Mouse (Mus musculus) MN1 (cell line): Measurements from ENCODE around the gene Fign.

Source experiments
- DNase-seq: peaks from one replicate; pipeline ENCODE4 v3.0.0-alpha.2; 2016; ENCODE audit warnings: low spot score

Fign gene

DNA sequence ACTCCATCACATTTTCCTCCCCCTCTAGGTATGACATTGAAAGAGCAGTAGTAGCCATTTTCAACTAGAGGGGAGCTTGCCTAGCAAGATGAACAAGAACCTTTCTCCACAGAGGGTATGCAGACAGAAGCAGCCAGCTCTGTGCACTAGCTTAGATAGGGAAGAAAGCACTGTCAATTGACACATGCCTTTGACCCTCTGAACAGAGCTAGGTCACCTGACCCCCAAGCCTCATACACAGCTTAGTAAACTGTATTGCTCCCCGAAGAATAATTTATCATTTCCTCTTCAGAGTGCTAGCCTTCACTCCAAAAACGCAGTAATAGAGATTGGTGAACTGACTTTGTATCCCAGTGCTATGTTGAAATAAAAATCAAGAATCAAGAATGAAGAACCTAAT, 49.7 kb downstream of the Fign start:
- no peak for DNase-seq

DNA sequence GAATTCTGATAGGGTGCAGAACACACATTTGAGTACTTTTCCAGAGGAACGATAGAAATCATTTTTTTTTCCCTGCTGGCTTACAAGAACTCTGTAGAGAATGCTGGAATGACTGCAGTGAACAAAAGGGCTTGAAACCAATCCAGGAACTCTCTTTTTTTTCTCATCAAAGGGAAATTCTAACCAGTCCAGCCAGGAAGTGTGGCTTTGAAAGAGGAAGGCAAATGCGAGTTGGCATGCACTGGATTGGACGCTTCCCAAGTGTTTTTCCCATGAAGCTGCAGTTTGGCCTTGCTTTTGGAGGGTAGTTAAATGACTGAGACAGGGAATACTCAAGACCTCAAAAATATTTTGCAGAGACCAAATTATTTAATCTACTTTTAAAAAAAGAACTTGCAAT, 54.7 kb downstream of the Fign start:
- no peak for DNase-seq

DNA sequence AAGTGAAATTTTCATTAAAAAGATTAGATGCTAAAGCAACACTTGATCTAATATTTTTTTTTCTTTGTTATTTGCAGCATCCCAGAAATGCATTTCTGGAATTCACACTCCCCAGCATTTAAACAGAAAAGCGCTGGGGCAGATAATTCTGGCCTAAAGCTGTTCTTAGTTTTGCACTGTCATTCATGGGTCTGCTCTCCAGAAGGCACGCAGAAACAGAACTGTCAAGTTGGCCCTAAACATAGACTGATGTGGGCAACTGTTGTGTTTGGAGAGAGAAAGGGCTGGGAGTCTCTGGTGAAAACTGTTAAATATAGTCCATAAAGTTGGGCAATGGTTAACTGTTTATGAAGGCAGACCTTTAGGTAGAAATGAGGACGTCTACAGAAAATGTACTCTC, 62.4 kb downstream of the Fign start:
- DNase-seq, result no peak

DNA sequence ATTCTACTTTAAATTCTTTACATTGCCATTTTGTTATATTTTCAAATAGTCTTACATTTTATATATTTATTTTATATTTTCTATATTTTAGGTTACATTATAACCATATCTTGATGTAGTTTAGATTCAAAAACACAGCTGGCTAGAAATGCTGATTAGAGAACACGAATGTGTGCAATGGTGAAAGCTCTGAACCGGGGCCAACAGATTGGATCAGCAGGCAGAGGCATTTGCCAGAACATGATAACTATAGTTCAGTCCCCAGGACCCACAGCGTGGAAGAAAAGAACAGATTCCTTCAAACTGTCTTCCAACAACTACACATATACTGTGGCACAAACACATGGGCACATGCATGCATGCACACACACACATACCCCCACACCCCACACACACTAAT, 64.0 kb downstream of the Fign start:
- DNase-seq, result no peak

DNA sequence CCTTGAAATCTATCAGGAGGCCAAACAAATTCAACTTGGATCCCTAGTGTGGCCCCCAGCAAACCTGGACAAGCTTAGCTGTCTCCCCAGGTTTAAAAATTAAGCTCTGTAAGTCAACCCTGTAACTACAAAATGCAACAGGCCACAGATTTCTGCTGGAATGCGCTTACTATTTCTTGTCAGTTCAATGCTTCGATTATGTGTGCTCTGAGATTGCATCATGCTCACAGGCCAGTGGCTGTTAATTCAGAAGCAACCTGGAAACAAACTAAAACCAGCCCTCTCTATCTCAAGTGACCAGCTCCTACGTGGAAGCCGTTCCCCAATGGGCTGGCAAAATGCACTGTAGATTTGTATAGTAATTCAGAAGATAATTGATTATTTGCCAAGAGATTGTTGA, 71.9 kb downstream of the Fign start:
- peak; percentile 16 for DNase-seq

DNA sequence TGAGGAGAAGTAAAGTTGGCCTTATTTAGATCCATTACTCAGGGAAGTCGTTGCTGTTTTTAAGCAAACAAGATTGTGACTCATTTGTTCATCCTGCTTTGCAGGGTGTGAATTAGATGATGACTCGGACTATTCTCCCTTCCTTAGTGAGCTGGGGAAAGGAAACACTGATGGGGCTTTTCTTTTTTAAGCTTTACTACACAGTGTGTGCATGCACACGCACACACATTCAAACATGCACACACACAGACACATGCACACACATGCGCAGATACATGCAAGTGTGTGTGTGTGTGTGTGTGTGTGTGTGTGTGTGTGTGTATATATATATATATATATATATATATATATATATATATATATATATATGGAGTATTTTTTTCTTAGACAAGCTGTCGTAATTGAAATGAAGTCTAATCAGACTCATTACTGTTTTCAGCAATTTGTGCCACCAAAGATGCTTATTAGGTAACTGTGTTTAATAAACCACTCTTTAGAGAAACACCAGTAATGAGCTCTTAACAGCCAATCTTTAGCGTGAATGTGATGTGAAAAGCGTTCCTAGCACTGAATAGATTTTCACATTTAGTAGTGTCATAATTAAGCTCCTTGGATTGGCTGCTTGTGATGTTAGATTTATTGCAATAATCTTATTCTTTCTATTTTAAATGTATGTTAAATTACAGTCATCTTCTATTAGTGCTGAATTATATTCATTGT, 103.4 kb downstream of the Fign start:
- DNase-seq, result no peak

DNA sequence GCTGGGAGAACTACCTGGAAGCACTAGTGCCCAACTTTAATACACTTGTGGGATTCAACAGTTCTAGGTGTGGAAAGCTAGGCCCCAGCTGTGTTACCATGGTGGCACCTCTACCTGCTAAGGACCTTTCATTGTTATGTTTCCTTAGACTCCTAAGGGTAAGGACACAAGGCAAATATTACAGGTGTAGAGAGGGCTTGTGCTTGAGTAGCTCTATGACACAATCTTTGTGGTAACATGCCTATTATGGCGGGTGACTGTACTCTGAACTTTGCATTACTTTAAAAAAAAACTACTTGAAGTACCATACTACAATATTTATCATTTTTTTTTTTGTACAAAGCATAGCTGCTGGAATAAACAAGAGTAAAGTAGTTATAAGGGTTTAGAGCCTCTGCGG, 112.4 kb downstream of the Fign start:
- DNase-seq, result no peak

DNA sequence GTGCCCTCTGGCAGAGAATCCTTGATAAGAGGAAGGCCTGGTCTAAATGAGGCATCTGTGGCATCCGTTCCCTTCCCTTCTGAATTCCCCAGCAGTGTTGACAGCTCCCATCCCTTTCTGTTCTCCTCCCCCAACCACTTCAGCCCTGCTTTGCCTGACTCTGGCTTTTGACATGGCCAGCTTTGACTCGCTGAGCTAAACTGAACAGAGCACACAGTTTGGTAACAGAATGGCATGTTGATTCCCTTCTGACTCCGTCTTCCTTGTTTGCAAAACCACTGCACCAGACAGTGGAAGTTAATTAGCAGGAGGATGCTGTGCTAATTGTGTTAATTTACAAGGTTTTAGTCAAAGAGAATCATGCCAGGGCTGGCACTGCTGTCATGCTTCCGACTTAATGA, 115.5 kb downstream of the Fign start:
- DNase-seq, result peak; percentile 47

DNA sequence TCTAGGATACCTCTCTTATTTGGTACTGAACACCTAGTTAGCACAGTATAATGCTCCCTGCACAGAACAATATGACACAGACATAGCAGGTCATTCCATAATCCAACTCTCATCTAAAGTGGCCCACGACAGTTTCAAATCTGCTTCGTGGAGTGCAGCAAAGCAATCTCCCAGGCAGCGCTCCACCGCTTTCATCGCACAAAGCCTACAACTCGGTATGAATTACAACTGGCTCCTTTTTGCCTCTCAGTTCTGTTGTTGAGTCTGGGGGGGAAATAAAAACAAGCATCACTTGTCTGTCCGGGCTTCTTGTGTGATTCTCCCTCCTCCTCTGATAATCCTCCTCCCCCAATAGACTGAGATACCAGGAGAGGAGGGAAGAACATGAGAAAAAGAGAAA, 116.4 kb downstream of the Fign start:
- no peak for DNase-seq

DNA sequence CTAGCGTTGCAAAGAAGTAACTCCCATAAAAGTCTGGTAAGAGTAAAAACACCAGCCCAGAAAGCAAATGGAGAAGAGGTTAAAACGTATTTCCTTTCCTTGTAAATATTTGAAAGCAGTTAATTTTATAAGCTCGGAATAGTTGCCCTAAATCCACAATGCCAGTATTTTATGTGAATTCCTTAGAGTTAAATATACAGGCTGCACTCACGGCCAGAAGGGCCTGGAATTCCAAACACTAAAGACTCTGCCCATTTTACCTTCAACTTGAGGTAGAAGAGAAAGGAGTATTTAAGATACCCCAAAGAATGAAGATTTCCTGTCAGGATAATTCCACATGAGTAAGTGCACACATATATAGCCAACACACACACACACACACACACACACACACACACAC, 128.2 kb downstream of the Fign start:
- DNase-seq, result no peak

DNA sequence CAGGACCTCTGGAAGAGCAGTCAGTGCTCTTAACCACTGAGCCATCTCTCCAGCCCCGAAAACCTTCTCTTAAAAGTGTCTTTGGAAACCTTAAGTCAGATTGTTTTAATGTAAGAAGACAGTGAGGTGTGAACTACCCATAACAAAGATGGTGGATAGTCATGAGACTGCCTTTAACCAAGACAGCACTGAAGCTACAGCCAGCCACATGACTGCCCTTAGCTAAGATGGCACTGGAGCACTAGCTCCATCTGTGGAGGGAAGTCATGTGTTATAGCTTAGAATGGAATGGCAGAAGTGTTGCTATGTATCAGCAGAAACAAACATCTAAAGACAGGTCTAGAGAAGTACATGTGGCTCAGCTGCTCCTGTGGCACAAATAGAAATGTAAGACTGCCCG, 166.8 kb downstream of the Fign start:
- DNase-seq, result no peak

DNA sequence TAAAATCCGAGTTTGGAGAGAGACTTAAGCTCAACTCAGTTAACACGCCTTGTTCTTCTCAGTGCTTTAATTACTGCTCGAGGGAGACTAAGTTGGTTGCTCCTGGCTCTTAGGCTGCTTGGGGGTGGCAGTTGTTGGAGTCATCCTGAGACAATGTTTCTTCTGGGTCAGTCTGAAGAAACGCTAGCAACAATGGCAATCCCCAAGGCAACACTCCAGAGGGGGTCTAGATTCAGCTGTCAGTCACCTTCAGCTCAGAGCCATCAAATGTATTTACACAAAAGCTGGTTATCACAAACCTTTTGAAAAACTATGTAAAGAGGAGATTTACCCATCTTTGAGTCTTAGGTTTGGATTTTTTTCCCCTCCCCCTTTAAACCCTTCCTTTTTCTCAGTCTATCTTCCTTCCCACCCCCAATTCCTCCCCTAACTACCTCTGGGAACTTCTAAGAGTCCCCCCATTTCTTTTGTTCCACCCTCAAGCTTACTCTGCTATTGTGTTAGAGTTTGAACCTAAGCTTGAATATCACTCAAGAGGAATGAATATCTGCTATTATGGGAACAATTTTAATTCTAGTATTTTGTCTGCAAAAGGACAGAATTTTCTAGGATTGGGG, 171.2 kb downstream of the Fign start:
- no peak for DNase-seq

DNA sequence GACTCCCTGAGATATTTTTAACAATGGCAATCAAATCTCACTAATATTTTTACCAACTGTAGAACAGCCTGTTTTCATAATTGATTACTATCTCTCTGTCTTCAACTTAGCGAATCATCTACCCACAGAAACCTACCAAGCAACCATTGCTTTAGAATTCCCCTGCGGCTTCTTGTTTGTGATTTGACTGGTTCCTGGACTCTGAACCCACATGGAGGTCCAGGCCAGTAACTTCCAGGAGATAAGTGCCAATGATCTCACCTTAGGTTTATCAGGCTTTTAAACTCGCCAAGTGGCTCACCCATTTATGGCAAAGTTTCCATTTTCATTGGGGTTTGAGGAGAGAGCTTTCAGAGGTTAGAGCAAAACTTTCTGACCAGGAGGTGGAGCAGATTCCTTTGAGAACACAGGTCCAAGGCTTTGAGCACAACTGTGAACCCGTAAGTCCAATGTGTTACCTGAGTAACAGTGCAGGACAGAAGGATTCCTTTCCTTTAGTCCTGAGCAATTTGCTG, 172.1 kb downstream of the Fign start:
- no peak for DNase-seq
